Mouse (Mus musculus) limb, embryonic 13.5 days (tissue): ENCODE results near the gene Smok3a. TPM values are rescaled to one million over a fixed set of nuclear protein-coding genes. Genes with fewer than 3 reads are reported as not detected.
"Not testable (repeated sequence)": the region's sequence is repeated elsewhere in the genome, so short reads cannot be mapped to it uniquely, and the experiment has no call there.

Experiments
- ATAC-seq: fragments of 200-750 bp; cut with Nextera tagmentation; 2 replicates; pipeline ENCODE4 v1.8.0; 2017; ENCODE audit warnings: low read depth, moderate number of reproducible peaks, moderate TSS enrichment; ENCODE audit not compliant: low FRiP score
- H3K27ac ChIP-seq: fragments of 300-500 bp; sonication (generic); 2 replicates; pipeline ENCODE4 v1.5.1; 2015; ENCODE audit warnings: inconsistent platforms, mild to moderate bottlenecking, moderate library complexity
- H3K27me3 ChIP-seq: fragments of 300-500 bp; sonication (generic); 2 replicates; pipeline ENCODE4 v1.6.1; 2015; ENCODE audit warnings: mild to moderate bottlenecking, inconsistent platforms
- H3K36me3 ChIP-seq: fragments of 300-500 bp; sonication (generic); 2 replicates; pipeline ENCODE4 v1.6.1; 2015; ENCODE audit warnings: inconsistent platforms, mild to moderate bottlenecking, moderate library complexity
- H3K4me1 ChIP-seq: fragments of 300-500 bp; sonication (generic); 2 replicates; pipeline ENCODE4 v1.6.1; 2015; ENCODE audit warnings: inconsistent platforms
- H3K4me2 ChIP-seq: fragments of 300-500 bp; sonication (generic); replicated peaks from 2 replicates; pipeline ENCODE4 v1.6.1; 2015; ENCODE audit warnings: inconsistent platforms, mild to moderate bottlenecking, moderate library complexity
- H3K4me3 ChIP-seq: fragments of 300-500 bp; sonication (generic); 2 replicates; pipeline ENCODE4 v1.5.1; 2015; ENCODE audit warnings: moderate library complexity, mild to moderate bottlenecking, inconsistent platforms
- H3K9ac ChIP-seq: fragments of 300-500 bp; sonication (generic); 2 replicates; pipeline ENCODE4 v1.6.1; 2015; ENCODE audit warnings: mild to moderate bottlenecking, inconsistent platforms
- H3K9me3 ChIP-seq: fragments of 300-500 bp; sonication (generic); 2 replicates; pipeline ENCODE4 v1.6.1; 2016; ENCODE audit warnings: inconsistent platforms
- WGBS: fragments of 180-500 bp; shearing (Covaris S2); methylation state at CpG from one replicate; pipeline ENCODE4 v1.1.7; 2015; 5-methylcytosine and 5-hydroxymethylcytosine counted together
- polyA plus RNA-seq: library from polyadenylated mRNA; unstranded; fragments of >200 nt; fragmentation: Nextera tagmentation; extraction: Ambion mirVana; gene quantifications from 2 replicates; pipeline ENCODE4 v1.2.1, GENCODE M21; 2015

The Smok3a gene
- not detected in 2 replicates for polyA plus RNA-seq

GRCm38 (mm10) chr5:138020961-138021479, at the start of gene Smok3a, which contains the start of gene Smok3b:
TSS of gene Smok3a (plus strand) at chr5:138021261.
TSS of gene Smok3b (plus strand) at chr5:138021429.
- ATAC-seq, H3K27me3 ChIP-seq, H3K4me3 ChIP-seq, H3K4me2 ChIP-seq, H3K36me3 ChIP-seq, H3K4me1 ChIP-seq, H3K9me3 ChIP-seq, H3K9ac ChIP-seq, H3K27ac ChIP-seq: not testable (repeated sequence)
- 80% methylated on average over 3 of the region's 7 CpGs for WGBS

DNA sequence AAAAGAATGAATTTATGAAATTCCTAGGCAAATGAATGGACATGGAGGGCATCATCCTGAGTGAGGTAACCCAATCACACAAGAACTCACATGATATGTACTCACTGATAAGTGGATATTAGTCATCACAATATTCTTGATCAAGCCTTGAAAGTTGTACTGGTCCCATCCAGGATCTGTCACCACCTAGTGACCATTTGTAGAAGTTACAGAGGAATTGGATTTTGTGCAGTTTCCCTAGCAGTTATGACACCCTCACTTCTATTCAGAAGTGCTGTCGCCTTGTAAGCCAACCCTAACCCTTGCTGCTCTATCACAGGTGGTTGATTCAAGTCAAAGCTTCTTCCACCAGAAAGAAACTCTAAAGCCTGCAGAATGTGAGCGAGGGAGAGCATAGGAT, 47.9 kb upstream of the Smok3a start:
- no peak for ATAC-seq
- no peak overlapping the region for H3K4me2 ChIP-seq
- H3K4me1 ChIP-seq, result no peaks in the 10 kb centered on the region
- no peaks in the 10 kb centered on the region for H3K27me3 ChIP-seq
- no peaks in the 10 kb centered on the region for H3K36me3 ChIP-seq
- H3K9ac ChIP-seq, result no peak overlapping the region
- no peak overlapping the region for H3K27ac ChIP-seq
- H3K4me3 ChIP-seq, result no peak overlapping the region
- H3K9me3 ChIP-seq, result no peaks in the 10 kb centered on the region
- WGBS, result 81% methylated on average over 2 of the region's 2 CpGs

GRCm38 (mm10) chr5:137973738-137974137, 47.3 kb upstream of the Smok3a start:
- Histone ChIP-seq H3K4me1 (no peaks in the 10 kb centered on the region), H3K9ac (no peak overlapping the region), H3K4me3 (no peak overlapping the region), H3K27me3 (no peaks in the 10 kb centered on the region), H3K4me2 (no peak overlapping the region), H3K9me3 (no peaks in the 10 kb centered on the region), H3K36me3 (no peaks in the 10 kb centered on the region), H3K27ac (no peak overlapping the region)
- ATAC-seq, result no peak
- 55% methylated on average over 3 of the region's 3 CpGs for WGBS

DNA sequence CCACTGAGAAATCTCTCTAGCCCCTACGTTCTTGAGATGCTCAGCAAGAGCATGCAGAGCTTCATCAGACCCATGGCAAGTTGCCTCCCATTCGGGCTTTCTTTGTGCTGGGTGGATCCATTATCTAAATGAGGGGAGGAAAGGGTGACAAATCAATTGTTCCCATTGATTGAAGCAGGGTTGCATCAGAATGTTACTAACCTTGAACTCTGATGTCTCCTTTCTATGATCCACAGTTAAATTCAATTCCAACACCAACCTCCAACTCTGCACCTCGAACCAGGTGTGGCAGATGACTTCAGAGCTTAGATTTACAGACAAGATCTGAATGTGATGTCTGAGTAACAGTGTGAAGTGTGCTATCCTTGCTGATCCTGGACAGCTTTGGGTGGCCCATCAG, 46.3 kb upstream of the Smok3a start:
- H3K27me3 ChIP-seq, result no peaks in the 10 kb centered on the region
- no peak overlapping the region for H3K27ac ChIP-seq
- 0 out of 2 replicates have a peak, but pooled peaks cover 2% of the 10 kb centered on the region for H3K4me1 ChIP-seq
- H3K9me3 ChIP-seq, result no peaks in the 10 kb centered on the region
- WGBS, result 62% methylated on average over 3 of the region's 3 CpGs
- no peaks in the 10 kb centered on the region for H3K36me3 ChIP-seq
- H3K9ac ChIP-seq, result no peak overlapping the region
- ATAC-seq, result no peak
- no peak overlapping the region for H3K4me3 ChIP-seq
- no peak overlapping the region for H3K4me2 ChIP-seq

DNA sequence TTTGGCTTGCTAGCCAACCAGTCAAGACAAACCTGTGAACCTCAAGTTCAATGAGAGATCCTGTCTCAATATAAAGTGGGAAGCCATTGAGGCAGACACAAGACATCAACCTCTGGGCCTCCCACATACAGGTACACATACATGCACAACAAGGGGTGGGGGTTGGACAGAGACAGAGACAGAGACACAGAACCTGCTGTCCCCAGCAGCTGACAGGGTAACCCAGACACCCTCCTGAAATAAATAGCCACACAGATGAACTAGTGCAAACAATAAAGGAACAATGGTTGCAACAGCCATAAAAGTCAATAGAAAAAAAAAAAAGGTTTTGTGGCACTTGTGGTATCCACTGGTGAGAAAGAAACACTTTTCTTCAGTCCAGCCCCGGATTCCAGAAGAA, 45.6 kb upstream of the Smok3a start:
- ATAC-seq, result no peak
- H3K4me1 ChIP-seq, result 0 out of 2 replicates have a peak, but pooled peaks cover 2% of the 10 kb centered on the region
- WGBS, result 39% methylated on average over 1 of the region's 1 CpGs
- H3K27me3 ChIP-seq, result no peaks in the 10 kb centered on the region
- H3K4me3 ChIP-seq, result no peak overlapping the region
- no peak overlapping the region for H3K9ac ChIP-seq
- no peak overlapping the region for H3K4me2 ChIP-seq
- no peaks in the 10 kb centered on the region for H3K36me3 ChIP-seq
- no peaks in the 10 kb centered on the region for H3K9me3 ChIP-seq
- no peak overlapping the region for H3K27ac ChIP-seq

DNA sequence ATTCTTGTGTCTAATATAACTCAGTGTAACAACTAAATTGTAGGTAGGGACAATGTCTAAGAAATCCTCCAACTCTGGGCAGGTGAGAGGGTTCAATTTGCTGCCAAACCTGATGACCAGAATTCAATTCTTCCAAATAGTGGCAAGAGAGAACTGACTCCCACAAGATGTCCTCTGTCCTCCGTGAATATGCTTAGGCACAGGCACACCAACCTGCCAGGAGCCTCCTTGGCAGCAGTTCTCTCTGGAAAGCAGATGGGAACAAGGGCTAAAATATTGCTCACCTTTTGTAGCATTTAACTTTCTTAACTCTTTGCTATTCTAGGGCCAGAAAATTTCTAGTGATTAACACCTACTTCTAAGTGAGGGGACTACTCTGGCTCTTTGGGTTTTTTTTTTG, 43.8 kb upstream of the Smok3a start:
- WGBS, result 26% methylated on average over 1 of the region's 1 CpGs
- no peaks in the 10 kb centered on the region for H3K36me3 ChIP-seq

DNA sequence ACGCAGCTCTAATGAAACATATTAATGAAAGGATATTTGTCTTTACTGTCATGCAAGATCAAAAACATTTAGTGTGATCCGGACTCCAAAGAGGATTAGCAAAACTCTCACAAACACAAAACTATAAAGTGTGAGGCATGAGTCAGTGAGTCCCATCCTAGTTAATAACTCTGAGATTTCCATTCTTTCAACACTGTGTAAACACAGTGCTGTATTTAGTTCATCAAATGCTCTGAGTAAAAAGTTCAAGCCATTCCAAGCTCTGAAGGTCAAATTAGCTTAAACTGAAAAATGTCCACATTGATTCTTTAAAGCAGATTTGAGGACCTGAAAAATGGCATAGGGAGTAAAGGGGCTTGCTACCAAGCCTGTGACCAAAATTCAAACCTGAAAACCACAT, 42.0 kb upstream of the Smok3a start:
- WGBS, result 73% methylated on average over 2 of the region's 2 CpGs
- Histone ChIP-seq H3K9me3 (0 out of 2 replicates have a peak, but pooled peaks cover 3% of the 10 kb centered on the region), H3K4me3 (no peak overlapping the region), H3K27ac (no peak overlapping the region), H3K36me3 (no peaks in the 10 kb centered on the region), H3K27me3 (0 out of 2 replicates have a peak, but pooled peaks cover 5% of the 10 kb centered on the region), H3K9ac (no peak overlapping the region), H3K4me2 (no peak overlapping the region), H3K4me1 (0 out of 2 replicates have a peak, but pooled peaks cover 2% of the 10 kb centered on the region)
- ATAC-seq, result no peak

More for the DNA sequence above, 43.8 kb upstream of the Smok3a start:
- Histone ChIP-seq H3K9ac (no peak overlapping the region), H3K4me1 (0 out of 2 replicates have a peak, but pooled peaks cover 2% of the 10 kb centered on the region), H3K9me3 (0 out of 2 replicates have a peak, but pooled peaks cover 3% of the 10 kb centered on the region), H3K4me3 (no peak overlapping the region), H3K27me3 (0 out of 2 replicates have a peak, but pooled peaks cover 5% of the 10 kb centered on the region), H3K27ac (no peak overlapping the region), H3K4me2 (no peak overlapping the region)
- no peak for ATAC-seq

DNA sequence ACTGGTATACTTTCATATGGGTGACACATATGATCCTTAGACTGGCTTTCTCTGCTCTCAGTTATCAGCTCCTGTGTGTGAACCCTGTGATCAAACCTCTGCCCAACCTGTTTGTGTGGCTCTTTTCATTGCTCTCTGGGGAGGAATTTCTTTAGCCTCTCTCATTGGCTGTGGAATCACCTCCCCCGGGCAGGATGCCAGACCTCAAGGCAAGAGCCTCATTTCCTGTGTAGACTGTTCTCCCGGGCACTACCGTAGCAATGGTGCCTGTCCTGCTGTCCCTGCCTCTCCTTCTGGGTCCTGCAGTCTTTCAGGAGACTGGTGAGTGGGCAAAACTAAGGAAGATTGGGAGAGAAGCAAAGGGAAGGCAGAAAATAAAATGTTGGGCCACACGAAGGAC, 39.8 kb upstream of the Smok3a start, which contains the start of gene Azgp1:
Gene Azgp1, plus strand, starts transcription at position 221 of the 400 bp plus-strand sequence.
- no peaks in the 10 kb centered on the region for H3K36me3 ChIP-seq
- H3K4me2 ChIP-seq, result no peak within 1 kb of the TSS
- H3K9me3 ChIP-seq, result 0 out of 2 replicates have a peak, but pooled peaks cover 3% of the 10 kb centered on the region
- H3K27ac ChIP-seq, result no peak within 1 kb of the TSS
- H3K4me1 ChIP-seq, result 0 out of 2 replicates have a peak, but pooled peaks cover 2% of the 10 kb centered on the region
- WGBS, result 62% methylated on average over 4 of the region's 4 CpGs
- 0 out of 2 replicates have a peak, but pooled peaks cover 5% of the 10 kb centered on the region for H3K27me3 ChIP-seq
- no peak within 1 kb of the TSS for H3K9ac ChIP-seq
- no peak within 1 kb of the TSS for H3K4me3 ChIP-seq
- no peak for ATAC-seq

- Histone ChIP-seq H3K27me3 (0 out of 2 replicates have a peak, but pooled peaks cover 5% of the 10 kb centered on the region), H3K9me3 (0 out of 2 replicates have a peak, but pooled peaks cover under 1% of the 10 kb centered on the region), H3K36me3 (no peaks in the 10 kb centered on the region), H3K4me2 (no peak overlapping the region), H3K4me3 (no peak overlapping the region), H3K4me1 (no peaks in the 10 kb centered on the region), H3K27ac (no peak overlapping the region), H3K9ac (no peak overlapping the region)
- ATAC-seq, result no peak
- WGBS, result 91% methylated on average over 1 of the region's 1 CpGs
These were observed 34.7 kb upstream of the Smok3a start for GRCm38 (mm10) chr5:137986351-137986750.

DNA sequence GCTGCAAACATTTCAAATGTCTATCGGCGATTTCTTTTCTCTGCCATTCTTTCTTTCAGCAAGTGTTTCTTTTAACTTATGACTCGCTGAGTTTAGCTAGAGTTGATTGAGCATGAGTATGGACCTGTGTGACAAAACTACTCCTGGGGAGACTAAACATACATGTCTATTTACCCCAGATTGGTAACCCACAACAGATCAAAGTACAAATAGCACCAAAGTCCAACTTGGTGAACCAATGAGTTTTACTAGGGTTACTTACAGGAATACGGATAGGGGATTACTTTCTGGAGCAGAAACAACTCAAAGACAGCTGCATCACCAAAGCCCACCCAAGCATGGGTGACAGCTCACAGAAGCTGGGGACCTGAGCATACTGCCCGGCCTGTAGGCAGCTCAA, 11.6 kb upstream of the Smok3a start:
- Histone ChIP-seq H3K4me1 (no peaks in the 10 kb centered on the region), H3K4me3 (no peak overlapping the region), H3K9ac (no peak overlapping the region), H3K27ac (no peak overlapping the region), H3K27me3 (no peaks in the 10 kb centered on the region), H3K9me3 (no peaks in the 10 kb centered on the region), H3K36me3 (no peaks in the 10 kb centered on the region), H3K4me2 (no peak overlapping the region)
- 86% methylated on average over 5 of the region's 5 CpGs for WGBS
- ATAC-seq, result no peak

- Histone ChIP-seq H3K27ac (no peak overlapping the region), H3K4me1 (no peaks in the 10 kb centered on the region)
These were observed 8.7 kb upstream of the Smok3a start for GRCm38 (mm10) chr5:138012382-138012781.

GRCm38 (mm10) chr5:138016530-138016929, 4.5 kb upstream of the Smok3a start:
- no peaks in the 10 kb centered on the region for H3K36me3 ChIP-seq
- no peak overlapping the region for H3K4me2 ChIP-seq
- no peaks in the 10 kb centered on the region for H3K9me3 ChIP-seq
- H3K27me3 ChIP-seq, result no peaks in the 10 kb centered on the region
- 89% methylated on average over 2 of the region's 2 CpGs for WGBS
- no peaks in the 10 kb centered on the region for H3K4me1 ChIP-seq
- no peak for ATAC-seq
- H3K9ac ChIP-seq, result no peak overlapping the region; the same call in 1 of the 2 replicates
- H3K27ac ChIP-seq, result no peak overlapping the region
- H3K4me3 ChIP-seq, result no peak overlapping the region

More at GRCm38 (mm10) chr5:138012382-138012781, 8.7 kb upstream of the Smok3a start:
- 84% methylated on average over 5 of the region's 5 CpGs for WGBS
- H3K4me3 ChIP-seq, result no peak overlapping the region
- H3K36me3 ChIP-seq, result no peaks in the 10 kb centered on the region
- no peaks in the 10 kb centered on the region for H3K9me3 ChIP-seq
- ATAC-seq, result no peak
- H3K4me2 ChIP-seq, result no peak overlapping the region
- no peaks in the 10 kb centered on the region for H3K27me3 ChIP-seq
- H3K9ac ChIP-seq, result no peak overlapping the region

- Histone ChIP-seq H3K9ac (no peak overlapping the region), H3K27me3 (no peaks in the 10 kb centered on the region), H3K9me3 (no peaks in the 10 kb centered on the region), H3K4me2 (no peak overlapping the region), H3K4me3 (no peak overlapping the region), H3K27ac (no peak overlapping the region), H3K36me3 (no peaks in the 10 kb centered on the region), H3K4me1 (no peaks in the 10 kb centered on the region)
- ATAC-seq, result no peak
These were observed 4.1 kb upstream of the Smok3a start for GRCm38 (mm10) chr5:138016997-138017396.
